Mouse (Mus musculus) ES-E14 (cell line): Measurements from ENCODE around the gene Rab14.

Experiments
- CHD2 ChIP-seq: IDR thresholded peaks from 2 replicates; pipeline ENCODE4 v1.6.1; 2014; ENCODE audit warnings: mild to moderate bottlenecking, low read depth, low read length, inconsistent platforms
- MAFK ChIP-seq: IDR thresholded peaks from 2 replicates; pipeline ENCODE4 v1.6.1; 2014; ENCODE audit warnings: mild to moderate bottlenecking, low read depth, low read length, inconsistent platforms; ENCODE audit not compliant: insufficient read depth
- ZC3H11A ChIP-seq: IDR thresholded peaks from 2 replicates; pipeline ENCODE4 v1.6.1; 2012; ENCODE audit warnings: low read depth, mild to moderate bottlenecking, inconsistent platforms, low read length, borderline replicate concordance
- ZNF384 ChIP-seq: IDR thresholded peaks from 2 replicates; pipeline ENCODE4 v1.6.1; 2012; ENCODE audit warnings: low read depth, low read length, inconsistent platforms

- TF ChIP-seq MAFK = no peak
- no peak for TF ChIP-seq CHD2
- no peak for TF ChIP-seq ZC3H11A
- TF ChIP-seq ZNF384 = no peak
These were observed 17.8 kb upstream of the Rab14 start for GRCm38 (mm10) chr2:35218736-35219135.
